Mouse (Mus musculus) brain, embryonic 14.5 days (tissue): Measurements from ENCODE around the gene Arpin.

Experiments
- CTCF ChIP-seq: fragments of 200-500 bp; IDR thresholded peaks from 2 replicates; pipeline ENCODE4 v1.5.1; 2012; ENCODE audit warnings: inconsistent platforms, mild to moderate bottlenecking, moderate library complexity, borderline replicate concordance; ENCODE audit not compliant: insufficient read depth, insufficient read length; ENCODE audit errors: extremely low read depth
- POLR2A ChIP-seq: fragments of 200-500 bp; IDR thresholded peaks from 2 replicates; pipeline ENCODE4 v1.6.1; 2012; ENCODE audit warnings: mild to moderate bottlenecking, inconsistent platforms, borderline replicate concordance; ENCODE audit not compliant: poor library complexity, insufficient read depth, insufficient read length, severe bottlenecking; ENCODE audit errors: extremely low read depth

DNA sequence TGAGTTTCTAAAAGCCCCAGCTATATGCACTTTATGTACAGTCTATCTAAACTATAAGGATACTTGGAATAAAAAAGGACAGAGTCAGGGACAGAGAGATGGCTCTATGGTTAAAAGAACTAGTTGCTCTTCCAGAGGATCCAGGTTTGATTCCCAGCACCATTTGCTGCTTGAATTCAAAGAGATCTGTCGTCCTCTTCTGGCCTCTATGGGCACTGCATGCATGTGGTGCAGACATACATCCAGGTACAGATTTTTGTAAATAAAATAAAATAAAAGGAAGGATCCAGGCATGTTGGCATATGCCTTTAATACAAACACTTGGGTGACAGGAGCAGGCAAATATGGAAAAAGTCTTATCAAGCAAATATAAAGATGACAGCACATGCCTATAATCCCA lies 26.4 kb upstream of the Arpin start:
- TF ChIP-seq CTCF, result no peak
- no peak for TF ChIP-seq POLR2A
